8 mouse cellular contexts compared by ENCODE assay signal in genomic region chr11:35337493-35337892, GRCm38 (mm10).
DNase-seq lines count a peak whose midpoint lies in the region.

No protein-coding gene starts in this region.

- peak; percentile 4 for DNase-seq in kidney, adult 18-20 months
- no peak for DNase-seq in kidney, postnatal 14 days
- DNase-seq in right cerebral cortex, postnatal 10 days (ENCODE audit: low spot score in 2 of 2): peak; percentile 44
- DNase-seq in right cerebral cortex, adult 2 months (ENCODE audit: low spot score in 2 of 2): no peak
- DNase-seq in cerebellum, adult 18-20 months: peak; percentile 80
- peak; percentile 62 for DNase-seq in testis, postnatal 10 days (ENCODE audit: low spot score)
- DNase-seq in urinary bladder, postnatal 4 days (ENCODE audit: low spot score in 2 of 2): no peak
- DNase-seq in thymus, postnatal 10 days (ENCODE audit: low spot score in 2 of 2): no peak

Comparison
In these comparisons a context has a peak if more than half of its experiments do, and no peak if none do; other contexts are left out.
1. DNase-seq: peak in kidney, adult 18-20 months (single experiment), right cerebral cortex, postnatal 10 days (2 of 2), cerebellum, adult 18-20 months (2 of 2) and testis, postnatal 10 days (single experiment); none in kidney, postnatal 14 days (single experiment), right cerebral cortex, adult 2 months (0 of 2), urinary bladder, postnatal 4 days (0 of 2) and thymus, postnatal 10 days (0 of 2).